Mouse (Mus musculus) ovary, postnatal 36 days (tissue): ENCODE measurements around the gene Cacfd1.

ENCODE experiments used
- DNase-seq: peaks from one replicate; pipeline ENCODE4 v3.0.0; 2022; ENCODE audit warnings: low spot score, mixed read lengths

Gene Cacfd1

DNA sequence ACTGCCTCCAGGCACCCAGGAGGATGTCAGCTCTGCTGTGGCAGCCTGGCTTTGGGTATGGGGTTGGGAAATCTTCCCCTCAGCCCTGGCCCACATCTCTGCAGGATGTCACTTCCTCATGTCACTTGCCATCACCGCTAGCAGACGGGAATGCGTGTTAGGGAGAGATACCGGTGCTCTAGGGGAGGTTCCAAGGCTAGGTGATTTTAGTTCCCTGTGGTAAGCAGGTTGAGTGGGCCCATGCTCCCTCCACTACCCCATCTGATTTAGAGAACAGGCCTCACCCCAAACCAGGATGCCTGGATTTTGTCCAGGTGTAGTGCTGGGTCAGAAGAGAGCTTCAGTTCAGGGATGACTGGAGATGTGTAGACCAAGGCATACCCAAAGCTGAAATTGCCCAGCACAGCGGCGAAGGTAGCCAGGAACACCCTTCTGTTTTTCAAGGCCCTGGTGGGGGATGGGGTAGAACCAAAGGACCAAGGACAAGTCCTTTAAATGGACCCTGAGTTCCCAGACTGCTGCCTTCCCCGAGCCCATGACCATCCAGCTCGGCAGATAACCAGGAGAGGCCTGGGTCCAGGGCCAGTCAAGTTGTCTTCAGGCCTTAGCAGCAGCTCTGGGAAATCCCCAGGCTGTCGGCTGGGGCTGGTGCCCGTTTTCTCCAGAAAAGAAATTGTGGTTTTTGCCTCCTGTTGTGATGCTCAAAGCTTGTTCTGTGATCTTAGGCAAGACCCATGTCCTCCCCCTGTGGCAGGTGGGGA lies 17.3 kb downstream of the Cacfd1 start:
- DNase-seq, result no peak

- peak; percentile 86 for DNase-seq
Measured at GRCm38 (mm10) chr2:27027618-27028436, 18.1 kb downstream of the Cacfd1 start, which contains the start of gene Slc2a6. Gene Slc2a6, minus strand, starts transcription at chr2:27027998.

DNA sequence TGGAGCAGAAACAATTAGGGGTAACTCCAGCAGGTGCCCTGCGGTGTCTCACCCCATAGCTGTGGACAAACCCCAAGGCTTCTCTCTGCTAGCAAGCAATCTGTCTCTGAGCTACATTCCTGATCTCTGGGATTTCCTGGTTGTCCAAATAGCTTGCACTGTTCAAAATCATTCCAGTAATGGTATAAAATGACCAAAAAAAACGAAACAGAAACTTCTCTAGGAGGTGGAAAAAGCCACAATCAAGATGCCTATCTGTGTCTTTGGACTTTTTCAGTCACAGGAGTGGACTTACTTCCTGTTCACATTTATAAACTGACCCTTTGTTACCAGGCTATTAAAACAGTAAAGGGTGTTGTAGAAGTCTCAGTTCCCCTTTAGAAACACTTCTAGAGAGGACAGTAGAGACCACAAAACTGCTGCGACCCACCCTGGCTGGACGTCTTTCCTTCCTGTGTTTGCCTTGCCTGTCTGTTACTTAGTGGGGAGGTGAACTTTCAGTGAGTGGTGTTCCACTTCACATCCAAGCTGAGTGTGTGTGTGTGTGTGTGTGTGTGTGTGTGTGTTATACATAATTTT lies 18.8 kb downstream of the Cacfd1 start:
- no peak for DNase-seq

GRCm38 (mm10) chr2:27032361-27032760 lies 22.6 kb downstream of the Cacfd1 start:
- no peak for DNase-seq

- no peak for DNase-seq
Measured at GRCm38 (mm10) chr2:27036003-27036402, 26.3 kb downstream of the Cacfd1 start.

DNA sequence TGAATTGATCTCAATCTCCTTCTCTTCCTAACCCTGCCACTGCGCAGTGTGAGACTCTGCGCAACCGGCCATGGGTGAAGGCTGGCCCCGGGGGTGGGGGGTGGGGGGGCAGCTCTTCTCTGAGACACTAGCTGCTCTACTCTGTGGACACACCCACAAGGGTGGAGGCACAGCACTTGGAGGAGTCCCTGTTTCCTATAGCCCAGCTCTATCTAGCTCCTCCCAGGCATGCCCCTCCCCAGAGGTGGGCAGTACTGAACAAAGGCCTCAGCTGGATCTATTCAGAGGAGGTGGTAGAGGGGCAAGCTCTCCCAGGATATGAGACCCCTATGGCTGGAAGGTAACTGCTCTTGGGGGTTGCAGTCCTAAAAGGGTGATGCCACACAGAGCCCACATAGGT lies 27.3 kb downstream of the Cacfd1 start:
- DNase-seq, result no peak

- no peak for DNase-seq
Measured at GRCm38 (mm10) chr2:27038596-27038995, 28.9 kb downstream of the Cacfd1 start.

DNA sequence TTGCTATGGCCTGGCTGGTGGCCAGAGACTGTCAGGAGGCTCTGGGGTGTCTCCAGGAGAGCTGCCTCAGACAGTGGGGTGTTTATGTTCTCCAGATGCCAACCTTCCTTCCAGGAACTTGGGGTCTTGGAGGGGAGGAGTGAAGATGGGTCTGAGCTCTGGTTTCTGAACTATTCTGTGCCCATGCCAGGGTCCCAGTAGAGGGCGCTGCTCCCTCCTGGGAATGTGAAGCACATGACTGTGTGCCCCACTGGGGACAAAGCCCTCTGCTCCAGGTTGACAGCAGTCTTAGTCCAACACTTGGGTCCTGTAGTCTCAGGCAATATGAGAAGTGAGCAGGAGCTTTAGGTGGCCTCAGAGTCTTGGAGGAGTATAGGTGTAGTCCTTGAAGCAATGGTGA lies 29.6 kb downstream of the Cacfd1 start:
- DNase-seq, result no peak

GRCm38 (mm10) chr2:27042131-27042844 lies 32.6 kb downstream of the Cacfd1 start:
- no peak for DNase-seq

- DNase-seq, result peak; percentile 86
Measured at GRCm38 (mm10) chr2:27043461-27043860, 33.7 kb downstream of the Cacfd1 start.

GRCm38 (mm10) chr2:27044166-27044565 lies 34.4 kb downstream of the Cacfd1 start:
- DNase-seq, result no peak

DNA sequence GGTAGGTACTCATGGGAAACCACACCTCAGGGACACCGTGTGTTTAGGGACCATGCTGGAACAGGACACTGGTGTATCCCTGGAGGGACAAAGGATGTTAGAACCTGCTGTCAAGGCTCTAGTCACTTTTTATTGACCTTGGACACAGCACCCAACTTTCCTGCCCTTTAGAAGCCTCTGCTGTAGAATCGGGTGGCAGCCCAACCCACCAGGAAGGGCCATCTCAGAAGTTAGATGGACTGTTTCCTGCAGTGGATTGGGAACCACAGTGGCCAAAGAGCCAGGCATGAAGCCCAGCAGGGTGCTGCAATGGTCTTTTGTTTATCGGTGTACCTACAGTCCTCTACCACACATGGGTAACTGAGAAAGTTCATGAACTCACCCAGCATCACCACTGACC lies 34.9 kb downstream of the Cacfd1 start:
- no peak for DNase-seq

DNA sequence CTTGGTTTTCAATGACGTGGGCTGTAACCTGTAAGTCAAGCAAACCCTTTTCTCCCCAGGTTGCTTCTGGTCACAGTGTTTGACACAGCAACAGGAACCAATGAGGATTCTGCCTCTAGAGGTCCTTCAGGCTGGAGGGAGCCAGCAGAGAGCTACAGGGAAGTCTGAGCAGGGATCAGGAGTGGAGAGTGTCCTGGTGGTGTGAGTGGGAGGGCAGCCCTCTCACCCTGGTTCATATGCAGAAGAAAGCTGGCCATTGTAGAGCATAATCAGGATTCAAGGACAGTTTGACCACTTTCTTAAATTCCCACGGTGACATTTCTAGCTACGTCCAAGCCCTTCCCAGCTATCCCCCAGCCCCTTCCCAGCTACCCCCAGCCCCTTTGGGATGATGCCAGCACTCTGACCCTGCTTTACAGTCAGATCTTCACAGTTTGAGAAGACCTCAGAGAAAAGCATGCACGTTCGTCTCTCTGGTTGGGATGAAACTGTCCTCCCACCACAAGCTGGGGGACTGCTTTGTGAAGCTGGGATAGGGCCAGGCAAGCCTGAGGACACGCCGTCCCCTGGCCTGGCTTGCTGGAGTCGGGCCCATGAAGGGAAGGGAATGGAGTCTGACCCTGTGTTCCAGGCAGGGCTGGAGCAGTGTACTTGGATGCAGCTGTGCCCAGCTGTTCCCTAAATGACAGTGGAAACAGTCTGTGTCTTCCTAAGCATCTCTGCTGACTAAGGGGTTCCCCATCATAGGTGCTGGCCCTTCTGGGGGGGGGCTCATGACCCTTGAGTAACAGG lies 36.4 kb downstream of the Cacfd1 start:
- peak; percentile 63 for DNase-seq

DNA sequence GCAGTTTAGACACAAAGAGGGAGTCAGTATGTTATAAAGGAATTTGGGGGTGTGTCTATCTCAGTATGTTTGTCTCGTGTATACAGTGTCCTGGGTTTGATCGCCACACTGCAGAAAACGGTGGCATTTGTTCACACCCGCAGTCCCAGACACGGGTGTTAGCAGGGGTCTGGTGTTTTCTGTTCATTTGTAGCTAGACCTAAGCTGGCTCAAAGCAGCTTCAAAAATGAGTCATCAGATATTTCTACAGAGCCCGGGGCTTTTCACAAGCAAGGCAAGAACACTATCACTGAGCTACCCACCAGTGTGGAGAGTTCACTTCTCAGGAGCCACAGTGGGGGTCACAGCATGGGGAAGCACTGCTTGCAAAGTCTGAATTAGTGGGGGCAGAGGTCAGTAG lies 39.7 kb downstream of the Cacfd1 start:
- DNase-seq, result no peak

DNA sequence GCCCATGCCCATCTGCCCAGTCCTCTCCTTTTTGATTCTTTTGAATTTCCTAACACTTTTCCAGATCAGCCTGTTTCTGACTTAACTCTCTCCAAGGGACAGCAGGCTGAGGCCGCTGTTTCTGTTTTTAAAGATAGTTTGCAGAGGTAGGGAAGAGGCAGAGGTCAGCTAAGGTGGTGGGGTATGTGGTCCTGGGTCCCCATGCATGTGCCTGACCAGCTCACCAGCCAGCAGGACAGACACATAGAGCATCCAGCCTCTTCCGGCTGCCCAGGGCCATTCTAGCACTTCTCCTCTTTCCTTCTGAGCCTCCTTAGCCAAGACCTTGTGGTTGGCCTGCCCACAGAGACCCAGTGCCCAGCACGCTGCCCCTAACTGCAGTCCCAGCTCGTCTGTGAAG lies 48.5 kb downstream of the Cacfd1 start:
- DNase-seq, result no peak

DNA sequence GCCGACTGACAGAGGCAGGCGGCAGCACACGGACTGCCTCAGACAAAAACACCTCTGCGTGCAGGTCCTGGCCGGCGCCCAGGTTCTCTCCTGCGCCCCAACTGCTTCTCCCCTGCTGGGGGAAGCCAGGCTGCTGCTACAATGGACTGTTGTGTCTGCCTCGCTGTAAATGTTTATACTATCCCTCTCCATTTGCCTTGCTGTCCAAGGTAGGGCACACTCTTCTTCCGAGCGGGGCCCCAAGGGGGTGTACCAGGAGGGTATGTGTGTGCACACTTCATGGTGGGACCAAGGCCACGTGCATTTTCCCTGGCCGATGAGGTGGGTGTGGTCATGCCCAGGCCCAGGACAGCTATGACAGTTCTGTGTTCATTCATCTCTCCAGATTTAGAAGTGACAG lies 49.0 kb downstream of the Cacfd1 start:
- DNase-seq, result peak; percentile 55

DNA sequence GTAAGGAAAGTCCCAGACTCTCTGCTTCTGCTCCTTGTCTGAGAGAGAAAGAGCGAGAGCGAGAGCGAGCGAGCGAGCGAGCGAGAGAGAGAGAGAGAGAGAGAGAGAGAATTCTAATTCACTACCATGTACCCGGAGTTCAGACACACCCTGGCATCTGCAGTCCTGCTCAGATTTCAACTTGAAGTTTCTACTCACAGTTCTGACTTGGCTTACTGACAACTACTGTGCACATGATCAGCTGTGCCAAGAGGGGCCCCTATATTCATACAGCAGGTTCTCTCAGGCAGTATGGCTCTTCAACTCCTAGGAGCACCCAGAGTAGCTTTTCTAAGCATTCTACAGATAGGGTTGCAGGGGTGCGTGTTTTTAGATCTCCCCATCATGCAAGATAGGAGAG lies 49.5 kb downstream of the Cacfd1 start:
- no peak for DNase-seq

DNA sequence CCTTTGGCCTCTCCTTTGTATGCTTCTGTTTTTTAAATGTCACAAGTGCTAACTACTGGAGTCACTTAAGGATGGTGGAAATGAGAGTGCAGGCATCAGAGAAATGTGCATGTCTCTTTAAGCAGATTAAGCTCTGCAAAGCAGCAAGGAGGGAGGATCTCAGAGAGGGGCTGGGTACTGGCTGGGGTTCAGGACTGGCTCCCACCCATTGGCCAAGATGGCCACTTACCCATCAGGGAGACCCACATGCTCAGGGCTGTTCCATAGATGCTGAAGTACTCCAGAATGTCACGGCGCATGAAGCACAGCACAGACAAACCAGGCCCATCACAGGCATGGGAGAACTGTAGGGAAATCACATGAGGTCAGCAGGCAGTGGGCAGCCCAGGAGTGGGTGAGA lies 57.4 kb downstream of the Cacfd1 start:
- DNase-seq, result no peak

DNA sequence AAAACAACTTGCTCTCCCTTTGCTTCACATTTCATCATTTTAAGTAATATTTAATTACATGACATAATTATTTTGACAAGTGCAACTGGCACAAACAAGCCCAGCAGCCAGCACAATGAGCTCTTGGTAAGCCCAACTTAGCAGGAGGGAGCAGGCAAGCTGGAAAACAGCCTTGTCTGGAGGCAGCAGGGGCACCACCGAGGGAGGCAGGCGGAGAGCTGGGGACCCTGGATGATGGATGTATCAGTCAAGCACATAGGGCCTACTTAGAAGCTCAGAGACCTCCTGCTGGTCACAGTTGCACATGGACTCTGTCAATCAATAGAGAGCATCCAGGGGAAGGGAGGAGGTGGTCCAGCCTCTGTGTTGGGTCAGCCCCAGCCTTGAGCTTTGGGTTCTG lies 58.3 kb downstream of the Cacfd1 start:
- DNase-seq, result no peak

GRCm38 (mm10) chr2:27069646-27070045 lies 59.9 kb downstream of the Cacfd1 start:
- no peak for DNase-seq

GRCm38 (mm10) chr2:27070247-27070813 lies 60.6 kb downstream of the Cacfd1 start:
- DNase-seq, result no peak
